Mouse (Mus musculus): ENCODE results near the gene Wdr54.

GRCm38 (mm10) chr6:83138056-83138455 is 18.1 kb downstream of the Wdr54 start:
- TF ChIP-seq CTCF (conservative IDR thresholded peaks at IDR 0.05 in 1 of 2, IDR thresholded peaks at IDR 0.05 in 1 of 2; ENCODE audit: low read depth in 2 of 2, low read length in 2 of 2) (0 out of 4 replicates have a peak, but pooled peaks of 1 of the 2 experiments have one; percentile 7), IRF4 (IDR thresholded peaks at IDR 0.05; ENCODE audit: low read depth, low read length) (no peak), USF1 (IDR thresholded peaks at IDR 0.05; ENCODE audit: low read depth, low read length) (no peak), CHD1 (IDR thresholded peaks at IDR 0.05; ENCODE audit: low read depth, low read length) (no peak), ZC3H11A (IDR thresholded peaks at IDR 0.05; ENCODE audit: low read depth, low read length) (no peak), TCF12 (IDR thresholded peaks at IDR 0.05; ENCODE audit: low read depth, low read length) (no peak), MAZ (IDR thresholded peaks at IDR 0.05; ENCODE audit: low read depth, low read length) (no peak), RAD21 (IDR thresholded peaks at IDR 0.05; ENCODE audit: low read depth, low read length) (no peak), EP300 (IDR thresholded peaks at IDR 0.05; ENCODE audit: low read length) (no peak), E2F4 (IDR thresholded peaks at IDR 0.05; ENCODE audit: insufficient replicate concordance, low read depth, low read length) (no peak), ZNF384 (IDR thresholded peaks at IDR 0.05; ENCODE audit: low read depth, low read length) (no peak), MAFK (IDR thresholded peaks at IDR 0.05; ENCODE audit: insufficient replicate concordance, low read length) (no peak)

Data from CH12.LX (cell line).